Mouse (Mus musculus) neutrophil, adult 5-6 weeks (primary cell): Measurements from ENCODE around the gene Tlr7. TPM values are rescaled to one million over a fixed set of nuclear protein-coding genes. Genes with fewer than 3 reads are reported as not detected.
"Not testable (repeated sequence)": the region's sequence is repeated elsewhere in the genome, so short reads cannot be mapped to it uniquely, and the experiment has no call there.

Source experiments
- ATAC-seq: fragments of 151-379, 151-347 bp; 2 replicates; pipeline ENCODE4 v1.8.0; 2017; ENCODE audit warnings: mild to moderate bottlenecking, moderate TSS enrichment; ENCODE audit not compliant: insufficient number of reproducible peaks, poor library complexity, low FRiP score, severe bottlenecking; ENCODE audit errors: extremely low read depth
- total RNA-seq: library from RNA; stranded (forward); fragments of 200-1000 nt; gene quantifications from 2 replicates; pipeline ENCODE4 v1.2.3, GENCODE M21; 2017

The Tlr7 gene
- 20.4 and 26.4 TPM in 2 replicates for total RNA-seq

DNA sequence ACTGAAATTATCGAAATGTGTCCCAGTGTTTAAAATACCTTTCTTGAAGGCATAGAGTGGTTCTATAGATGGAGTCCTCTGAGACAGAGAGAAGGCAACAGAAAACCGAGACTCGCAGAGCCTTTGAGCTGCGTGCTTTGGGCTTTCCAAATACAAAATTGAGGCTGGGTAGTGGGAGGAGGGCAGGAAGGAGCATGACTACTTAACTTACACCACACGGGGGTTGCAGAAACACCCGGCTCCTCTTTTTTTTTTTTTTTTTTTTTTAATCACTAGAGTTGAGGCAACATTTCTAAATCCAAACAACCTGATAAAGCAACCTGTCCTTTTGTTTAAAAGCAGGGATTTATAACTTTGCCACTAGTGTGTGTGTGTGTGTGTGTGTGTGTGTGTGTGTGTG, at the start of gene Tlr7:
Tlr7 (minus strand) TSS at position 160 of the 400 bp plus-strand sequence.
- peak; percentile 54; the same call in 1 of the 2 replicates for ATAC-seq

DNA sequence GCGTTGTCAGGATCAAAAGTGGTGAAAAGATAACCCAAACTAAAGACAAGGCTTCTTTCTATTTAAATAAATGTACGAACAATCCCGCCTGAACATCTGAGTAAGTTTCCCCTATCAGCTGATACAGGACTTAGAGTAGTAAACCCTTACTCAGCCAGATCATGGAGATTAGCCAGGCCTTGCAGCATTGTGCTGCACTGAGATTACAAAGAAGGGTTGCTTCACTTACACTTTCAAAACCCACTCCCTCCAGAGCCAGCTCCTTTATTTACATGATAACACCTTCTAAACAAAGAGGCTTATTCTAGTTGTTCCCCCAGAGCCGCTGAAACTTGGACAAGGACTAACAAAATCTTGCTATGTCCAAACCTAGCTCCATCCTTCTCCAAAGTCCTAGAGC, 49.7 kb upstream of the Tlr7 start:
- ATAC-seq, result no peak

DNA sequence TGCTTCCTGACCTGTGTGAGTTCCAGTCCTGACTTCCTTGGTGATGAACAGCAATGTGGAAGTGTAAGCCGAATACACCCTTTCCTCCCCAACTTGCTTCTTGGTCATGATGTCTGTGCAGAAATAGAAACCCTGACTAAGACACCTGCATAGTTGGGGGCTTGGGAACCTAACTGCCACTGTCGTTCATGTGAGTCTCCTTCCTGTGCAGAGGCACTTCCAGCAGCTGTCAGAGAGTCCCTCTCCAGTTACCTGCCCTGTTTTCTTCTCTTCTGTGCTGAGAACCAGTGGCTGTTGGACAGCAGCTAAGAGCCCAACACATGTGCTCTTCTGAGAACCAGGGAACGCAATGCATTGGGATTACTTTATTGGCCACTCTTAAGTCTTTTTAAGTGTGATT, 30.9 kb upstream of the Tlr7 start:
- ATAC-seq, result not testable (repeated sequence)

DNA sequence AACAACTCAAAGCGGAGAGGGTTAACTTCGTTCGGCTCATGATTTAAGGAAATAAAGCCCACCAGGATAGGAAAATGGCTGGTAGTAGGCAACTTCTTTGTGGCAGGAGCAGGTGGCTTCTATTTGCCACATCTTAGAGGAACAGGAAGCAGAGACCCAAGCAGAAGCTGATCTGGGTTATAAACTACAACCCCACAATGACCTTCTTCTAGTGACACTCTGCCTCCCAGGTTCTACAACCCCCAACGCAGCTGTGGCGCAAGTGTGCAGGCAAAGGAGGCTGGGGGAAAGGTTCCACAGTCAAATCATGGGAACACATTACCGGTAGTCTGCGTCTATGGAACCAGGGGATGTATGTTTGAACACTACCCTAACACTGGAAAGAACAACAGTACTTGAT, 29.3 kb upstream of the Tlr7 start:
- no peak for ATAC-seq

DNA sequence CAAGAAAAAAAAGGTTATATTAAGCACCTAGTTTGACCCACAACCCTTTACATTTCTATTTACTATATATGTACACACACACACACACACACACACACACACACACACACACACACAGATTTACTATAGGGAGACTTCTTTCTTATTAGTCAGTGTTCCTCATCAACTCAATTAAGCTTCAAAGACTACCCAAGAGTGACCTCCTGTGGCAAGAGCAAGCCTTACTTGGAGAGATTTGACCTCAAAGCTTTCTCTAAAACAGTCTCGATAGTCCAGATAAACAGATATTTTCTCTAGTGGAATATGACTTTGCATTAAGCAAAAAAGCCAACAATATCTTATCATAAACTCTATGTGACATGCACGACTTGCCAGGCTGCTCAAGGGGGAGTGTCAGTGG, 27.1 kb upstream of the Tlr7 start:
- ATAC-seq, result peak; percentile 78

DNA sequence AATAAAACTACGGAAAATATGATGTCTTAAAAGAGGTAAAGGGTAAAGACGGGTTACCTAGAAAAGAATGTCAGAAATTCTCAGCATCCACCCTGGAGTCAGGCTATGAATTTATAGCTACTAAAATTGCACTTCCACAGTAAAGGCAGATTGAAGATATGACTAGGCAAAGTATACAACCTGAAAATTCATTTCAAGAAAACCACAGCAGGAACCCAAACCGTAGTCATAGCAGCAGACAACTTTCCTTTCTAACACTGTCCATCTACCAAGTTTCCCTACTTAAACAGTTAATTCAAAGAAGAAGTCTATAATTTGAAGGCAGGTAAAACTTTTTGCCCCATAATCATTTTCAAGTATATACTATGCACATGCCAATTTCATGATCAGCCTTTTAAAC, 25.6 kb upstream of the Tlr7 start:
- ATAC-seq, result no peak

DNA sequence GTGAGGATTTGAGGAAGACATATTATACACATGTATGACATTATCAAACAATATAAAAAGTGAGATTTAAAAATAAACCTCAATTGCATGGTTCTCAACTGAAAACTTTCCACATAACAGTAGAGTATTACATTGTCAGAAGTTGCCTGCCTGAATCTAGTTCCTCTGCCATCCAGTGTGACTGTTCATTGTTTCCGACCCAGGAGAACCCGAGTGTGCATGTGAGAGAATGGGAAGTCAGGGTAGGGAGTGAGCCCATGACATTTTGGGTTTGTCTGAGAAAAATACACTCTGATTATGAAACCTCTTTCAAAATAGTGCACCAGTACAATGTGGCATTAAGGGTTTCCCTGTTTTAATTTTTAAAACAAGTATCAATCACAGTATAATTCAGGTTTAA, 23.3 kb upstream of the Tlr7 start:
- 0 out of 2 replicates have a peak, but pooled peaks have one; percentile 44 for ATAC-seq

DNA sequence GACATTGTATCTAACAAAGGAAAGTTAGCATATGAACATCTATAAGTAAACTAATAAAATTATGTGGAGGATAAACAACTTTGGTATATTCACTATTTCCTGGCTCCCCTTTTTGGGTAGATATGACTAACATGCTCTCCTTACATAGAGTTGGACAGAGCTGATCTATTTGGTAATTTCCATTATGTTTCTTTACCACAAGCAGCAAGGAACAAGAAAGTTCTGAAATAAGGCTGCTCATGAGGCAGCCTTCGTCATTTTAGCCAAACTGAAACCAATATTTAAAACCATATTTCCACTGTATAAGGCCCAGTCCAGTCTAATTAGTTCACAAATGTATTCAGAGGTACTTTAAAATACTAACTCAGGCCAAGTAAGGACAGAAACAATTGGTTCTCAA, 16.1 kb upstream of the Tlr7 start:
- no peak for ATAC-seq

DNA sequence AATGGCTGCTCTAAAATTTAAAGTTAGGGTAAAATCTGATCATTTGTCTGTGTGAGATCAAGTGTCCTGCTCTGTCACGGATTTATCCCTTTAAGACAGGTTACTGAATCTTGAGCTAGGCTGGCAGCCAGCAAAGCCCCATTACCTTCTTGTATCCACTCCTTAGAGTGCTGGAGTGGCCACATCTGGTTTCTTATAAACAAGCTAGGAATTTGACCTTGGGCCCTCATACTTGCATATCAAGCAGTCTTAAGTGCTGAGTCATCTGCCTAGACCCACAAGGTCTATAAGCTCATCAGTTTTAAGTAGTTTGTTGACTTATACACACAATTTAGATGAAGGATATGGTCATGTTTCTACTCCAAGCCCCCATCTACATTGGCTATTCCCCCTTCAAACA, 14.0 kb upstream of the Tlr7 start:
- no peak for ATAC-seq

DNA sequence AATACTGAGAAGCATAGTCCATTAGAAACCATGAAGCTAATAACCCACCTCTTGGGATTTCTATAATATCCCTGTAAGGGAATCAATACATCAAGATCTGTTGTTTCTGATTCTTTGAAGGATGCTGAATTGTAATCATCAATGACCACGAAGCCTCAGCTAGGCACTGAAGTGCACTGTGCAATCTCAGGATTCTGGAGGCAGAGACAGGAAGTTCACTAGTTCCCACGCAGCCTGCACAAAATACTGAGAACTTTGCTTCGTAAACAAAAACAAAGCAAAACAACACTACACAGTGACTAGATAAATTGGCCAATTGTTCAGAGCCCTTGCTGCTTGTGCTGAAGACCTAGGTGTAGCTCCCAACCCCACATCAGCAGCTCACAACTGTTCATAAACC, 11.5 kb upstream of the Tlr7 start:
- ATAC-seq, result no peak

DNA sequence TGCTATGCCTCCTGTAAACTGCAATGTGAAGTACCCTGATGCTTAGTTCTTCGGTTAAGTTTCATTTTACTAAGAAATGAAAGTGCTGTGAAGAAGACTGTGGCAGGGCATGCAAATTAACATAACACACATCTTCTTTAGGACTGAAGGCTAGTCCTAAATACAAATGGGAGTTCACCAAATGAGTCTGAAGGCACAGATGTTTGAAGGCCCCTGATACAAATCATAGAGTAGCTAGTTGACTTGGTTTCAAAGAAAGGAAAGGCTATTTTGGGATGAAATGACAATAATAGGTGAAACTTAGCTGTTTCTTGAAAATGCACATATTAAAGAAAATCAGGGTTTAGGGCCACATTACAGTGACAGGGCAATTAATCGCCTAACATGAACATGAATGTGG, 9.8 kb upstream of the Tlr7 start:
- peak; percentile 33; the same call in 1 of the 2 replicates for ATAC-seq

DNA sequence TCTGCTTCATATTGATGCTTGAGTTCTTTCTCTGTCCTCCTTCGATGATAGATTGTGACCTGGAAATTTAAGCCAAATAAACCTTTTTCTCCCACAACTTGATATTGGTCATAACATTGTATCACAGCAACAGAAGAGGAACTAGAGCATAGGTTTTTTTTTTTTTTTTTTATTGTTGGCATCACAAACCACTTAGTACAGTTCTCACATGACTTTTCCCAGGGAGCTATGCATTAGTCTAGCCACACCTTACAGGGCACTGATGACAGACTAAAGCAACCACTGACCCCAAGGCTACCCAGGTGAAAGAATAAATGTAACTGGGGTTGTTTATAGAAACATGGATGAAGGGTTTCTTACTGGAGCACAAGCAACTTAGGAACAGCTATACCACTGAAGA, 7.6 kb upstream of the Tlr7 start:
- ATAC-seq, result no peak

DNA sequence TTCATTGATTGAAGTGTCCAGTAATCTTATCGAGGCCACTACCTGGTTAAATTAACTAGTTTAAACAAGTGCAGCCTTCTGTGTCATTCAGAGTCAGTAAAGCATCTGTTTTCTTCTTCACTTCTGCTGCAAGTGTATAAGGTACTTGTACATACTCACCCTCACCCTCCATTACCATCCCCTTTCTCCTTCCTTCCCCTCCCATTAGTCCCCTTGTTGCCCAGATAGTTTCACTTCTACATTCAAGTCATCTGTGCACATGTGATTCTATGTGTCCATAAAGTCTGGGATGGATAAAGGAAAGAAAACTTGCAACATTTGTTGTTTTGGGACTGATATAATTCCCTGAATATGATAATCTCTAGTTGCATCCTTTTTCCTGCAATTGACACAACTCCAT, 4.2 kb upstream of the Tlr7 start:
- ATAC-seq, result no peak

DNA sequence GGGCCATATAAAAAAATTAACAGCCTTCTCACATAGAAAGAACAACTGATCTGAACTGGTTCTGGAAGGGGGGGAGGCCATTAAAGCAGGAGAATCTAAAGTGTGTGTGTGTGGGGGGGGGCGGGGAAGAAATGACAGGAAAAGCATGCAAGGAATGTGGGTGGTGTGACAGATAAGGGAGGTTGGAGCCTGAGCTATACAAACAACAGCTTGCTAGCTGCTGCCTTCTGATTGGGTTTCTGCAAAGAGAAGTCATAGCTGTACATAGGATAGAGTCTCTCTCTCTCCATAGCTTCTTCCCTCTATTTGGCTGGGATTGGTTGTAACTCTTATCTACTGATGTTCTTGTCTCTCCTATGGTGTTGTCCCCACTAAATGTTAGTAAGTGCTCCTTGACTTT, 2.2 kb upstream of the Tlr7 start:
- no peak for ATAC-seq

DNA sequence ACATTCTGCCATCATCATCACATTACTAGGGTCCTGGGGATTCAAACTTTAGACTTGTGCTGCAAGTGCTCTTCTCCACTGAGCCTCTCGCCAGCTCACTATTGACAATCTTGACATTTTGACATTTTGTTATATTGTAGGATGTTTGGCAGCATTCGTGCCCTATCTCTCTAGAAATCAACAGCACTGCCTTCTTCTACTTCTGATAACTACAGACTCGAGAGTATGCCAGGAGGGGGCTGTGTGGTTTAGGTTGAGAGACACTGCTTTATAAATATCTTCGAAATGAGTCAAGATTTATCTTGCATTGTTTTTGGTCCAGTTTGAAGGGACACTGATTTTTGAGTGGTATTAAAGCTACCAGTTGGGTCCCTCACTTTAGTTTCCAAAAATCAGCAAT, 635 bp upstream of the Tlr7 start:
- no peak for ATAC-seq

DNA sequence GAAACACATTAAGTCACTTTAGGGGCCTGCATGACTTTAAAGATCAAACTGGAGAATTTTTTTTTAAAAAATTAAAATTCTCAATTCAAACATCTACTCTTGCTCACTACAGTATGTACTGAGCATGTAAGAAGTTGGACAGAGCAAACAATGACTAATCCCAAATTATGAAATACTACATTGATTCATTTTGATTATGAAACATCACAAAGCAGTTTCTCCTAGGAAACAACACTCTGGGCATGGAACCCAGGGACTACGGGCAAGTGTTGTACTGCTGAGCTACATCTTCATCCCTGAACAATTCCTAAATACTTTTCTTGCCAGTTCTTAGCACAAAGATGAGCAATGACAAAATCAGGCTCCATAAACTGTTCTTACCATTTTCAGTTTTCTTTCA, 738 bp downstream of the Tlr7 start:
- no peak for ATAC-seq

DNA sequence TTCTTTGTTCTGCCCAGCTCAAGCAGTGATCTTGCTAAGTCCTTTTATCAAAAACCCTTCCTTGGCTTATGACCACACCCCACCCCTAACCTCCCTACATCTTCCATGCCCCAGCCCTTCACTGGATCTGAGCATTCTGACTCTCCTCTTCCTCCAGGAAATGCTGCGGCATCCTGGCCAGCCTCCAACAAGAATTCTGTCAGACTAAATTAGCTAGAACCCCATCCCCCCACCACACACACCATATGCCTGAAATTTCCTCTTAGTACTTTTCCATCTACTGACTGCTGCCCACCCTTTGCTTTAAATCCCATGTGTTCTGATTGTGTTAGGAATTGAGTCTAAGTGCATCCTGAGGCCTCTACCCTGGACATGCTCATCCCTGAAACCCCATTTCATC, 1.3 kb downstream of the Tlr7 start:
- no peak for ATAC-seq

DNA sequence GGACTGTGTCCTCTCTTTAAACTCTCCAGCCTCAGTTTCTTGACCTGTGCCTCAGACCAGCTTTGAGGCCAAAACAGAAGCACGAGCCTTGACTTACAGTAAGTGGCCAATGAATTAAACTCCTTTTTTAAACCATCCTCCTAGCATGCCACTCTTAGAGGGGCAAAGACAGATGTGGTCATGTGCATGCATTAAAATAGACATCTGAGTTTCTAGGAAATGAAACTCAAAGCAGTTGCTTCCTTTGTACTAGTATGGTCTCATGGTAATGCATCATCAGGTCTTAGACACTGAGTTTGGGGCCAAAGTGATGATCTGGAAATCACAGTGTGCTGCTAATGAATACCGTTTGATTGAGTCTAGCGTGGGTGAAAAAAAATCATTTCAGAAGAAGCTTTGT, 1.8 kb downstream of the Tlr7 start:
- ATAC-seq, result peak; percentile 60; the same call in 1 of the 2 replicates

DNA sequence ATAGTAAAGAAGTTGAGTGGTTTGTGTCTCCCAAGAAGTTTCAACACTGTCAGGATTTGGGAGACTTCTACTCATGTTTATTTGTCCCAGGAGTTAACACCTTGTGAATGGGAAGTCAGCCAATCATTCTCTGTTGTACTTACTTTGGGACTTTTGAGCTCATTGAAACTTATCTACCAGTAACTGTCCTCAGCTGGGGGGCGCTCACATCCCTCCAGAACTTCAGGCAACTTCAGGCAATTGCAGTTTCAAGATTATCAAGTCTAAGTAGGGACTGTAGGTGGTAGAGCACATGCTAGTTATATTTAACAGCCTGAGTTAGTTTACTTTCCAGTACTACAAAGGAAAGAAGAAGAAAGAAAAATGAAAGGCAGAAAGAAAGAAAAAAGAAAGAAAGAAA, 6.6 kb downstream of the Tlr7 start:
- no peak for ATAC-seq

DNA sequence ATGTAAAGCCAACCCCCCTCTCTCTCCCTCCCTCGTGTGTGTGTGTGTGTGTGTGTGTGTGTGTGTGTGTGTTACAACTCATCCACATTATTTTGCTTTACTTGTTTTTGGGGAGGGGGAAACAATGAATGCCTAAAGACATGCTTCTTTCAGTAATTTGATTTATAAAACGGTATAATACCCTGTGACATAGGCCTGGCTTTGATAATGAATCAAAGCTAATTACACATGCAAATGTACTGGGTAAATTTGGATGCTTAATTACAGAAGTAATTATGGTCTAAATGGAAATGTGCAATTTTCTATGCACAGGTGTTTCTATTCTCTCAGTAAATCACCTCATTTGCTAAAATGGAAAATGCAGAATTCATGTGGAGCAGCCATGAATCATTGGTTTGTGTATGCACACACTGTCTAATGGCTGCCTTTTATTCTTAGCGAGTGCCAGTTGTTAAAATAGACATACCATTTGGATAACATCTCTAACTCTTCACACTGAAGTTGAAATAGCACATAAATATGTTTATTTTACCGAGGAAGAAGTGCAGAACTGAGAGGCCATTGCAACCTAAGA, 9.0 kb downstream of the Tlr7 start:
- ATAC-seq, result no peak

DNA sequence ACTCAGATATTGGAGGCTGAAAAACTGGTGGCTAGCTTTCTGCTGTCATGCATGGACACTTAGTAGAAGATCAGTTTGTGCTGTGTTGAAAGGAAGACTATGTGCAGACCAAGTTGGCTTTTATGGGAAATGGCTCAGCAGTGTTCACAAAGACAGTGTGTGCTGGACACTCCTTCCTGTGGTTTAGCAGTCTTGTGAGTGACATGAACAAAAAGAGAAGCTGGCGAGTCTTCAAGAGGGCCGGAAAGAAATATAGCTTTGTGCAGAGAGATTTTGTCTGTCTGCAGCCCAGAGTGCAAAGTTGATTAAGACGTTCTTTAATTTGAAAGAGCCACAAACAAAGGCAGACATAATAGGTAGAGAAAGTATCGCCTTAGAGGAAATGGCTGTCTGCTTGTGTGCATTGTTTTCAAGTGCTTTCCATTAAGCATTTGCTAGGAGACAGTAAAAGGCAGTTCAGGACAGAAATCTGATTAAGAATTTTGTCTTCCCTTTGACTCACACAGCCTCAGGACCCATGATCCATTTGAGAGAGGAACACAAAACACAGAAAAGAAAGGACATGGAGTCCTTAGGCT, 11.4 kb downstream of the Tlr7 start:
- ATAC-seq, result peak; percentile 51; the same call in 1 of the 2 replicates
